Mouse (Mus musculus): ENCODE measurements around the gene 2310039H08Rik. TPM values are rescaled to one million over a fixed set of nuclear protein-coding genes. Genes with fewer than 3 reads are reported as not detected.
"Not testable (repeated sequence)": the region's sequence is repeated elsewhere in the genome, so short reads cannot be mapped to it uniquely, and the experiment has no call there.

2310039H08Rik gene
- polyA plus RNA-seq, 1 experiment from 2014 or later: 44.8 TPM

- no peaks in the 10 kb centered on the region for H3K27me3 ChIP-seq (replicated peaks; ENCODE audit: low read depth, poor library complexity, severe bottlenecking)
Measured at GRCm38 (mm10) chr17:46742986-46743385, 29.4 kb upstream of the 2310039H08Rik start.

GRCm38 (mm10) chr17:46745506-46745905 is 26.9 kb upstream of the 2310039H08Rik start:
- H3K4me3 ChIP-seq: no peak overlapping the region
- peaks cover 3% of the 10 kb centered on the region for H3K4me1 ChIP-seq
- H3K36me3 ChIP-seq (replicated peaks): peaks cover 81% of the 10 kb centered on the region
- H3K9me3 ChIP-seq: no peaks in the 10 kb centered on the region
- H3K27me3 ChIP-seq (replicated peaks; ENCODE audit: low read depth, poor library complexity, severe bottlenecking): no peaks in the 10 kb centered on the region
- 82% methylated on average over 2 of the region's 2 CpGs for WGBS
- no peak overlapping the region for H3K27ac ChIP-seq (replicated peaks)
- DNase-seq (ENCODE audit: low spot score): no peak

More at GRCm38 (mm10) chr17:46742986-46743385, 29.4 kb upstream of the 2310039H08Rik start:
- Histone ChIP-seq H3K27ac (replicated peaks) (no peak overlapping the region), H3K9me3 (no peaks in the 10 kb centered on the region), H3K4me1 (no peaks in the 10 kb centered on the region), H3K4me3 (no peak overlapping the region), H3K36me3 (replicated peaks) (peaks cover 83% of the 10 kb centered on the region)
- DNase-seq (ENCODE audit: low spot score): no peak
- WGBS: 91% methylated on average over 9 of the region's 9 CpGs

DNA sequence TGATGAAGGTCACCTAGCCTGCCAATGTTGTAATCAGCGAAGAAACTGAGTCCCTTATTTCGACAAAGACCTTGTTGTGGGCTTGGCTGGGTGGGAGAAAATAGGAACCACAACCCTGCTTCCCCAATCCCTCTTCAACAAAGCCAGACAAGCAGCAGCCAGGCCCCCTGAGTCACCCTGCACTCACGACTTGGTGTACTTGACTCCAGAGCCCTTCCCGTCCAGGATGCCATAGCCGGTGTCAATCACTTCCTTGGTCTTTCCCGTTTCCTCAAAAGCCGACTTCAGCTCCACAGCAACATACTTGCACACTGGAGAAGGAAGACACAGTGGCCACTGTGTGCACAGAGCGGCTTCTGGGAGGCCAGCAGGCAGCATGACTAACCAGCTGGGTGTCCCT is 25.2 kb upstream of the 2310039H08Rik start:
- DNase-seq (ENCODE audit: low spot score): no peak
- peaks cover 68% of the 10 kb centered on the region for H3K36me3 ChIP-seq (replicated peaks)
- H3K4me1 ChIP-seq: peaks cover 14% of the 10 kb centered on the region
- H3K4me3 ChIP-seq: no peak overlapping the region
- WGBS: 86% methylated on average over 8 of the region's 8 CpGs
- no peaks in the 10 kb centered on the region for H3K9me3 ChIP-seq
- no peak overlapping the region for H3K27ac ChIP-seq (replicated peaks)
- no peaks in the 10 kb centered on the region for H3K27me3 ChIP-seq (replicated peaks; ENCODE audit: low read depth, poor library complexity, severe bottlenecking)

DNA sequence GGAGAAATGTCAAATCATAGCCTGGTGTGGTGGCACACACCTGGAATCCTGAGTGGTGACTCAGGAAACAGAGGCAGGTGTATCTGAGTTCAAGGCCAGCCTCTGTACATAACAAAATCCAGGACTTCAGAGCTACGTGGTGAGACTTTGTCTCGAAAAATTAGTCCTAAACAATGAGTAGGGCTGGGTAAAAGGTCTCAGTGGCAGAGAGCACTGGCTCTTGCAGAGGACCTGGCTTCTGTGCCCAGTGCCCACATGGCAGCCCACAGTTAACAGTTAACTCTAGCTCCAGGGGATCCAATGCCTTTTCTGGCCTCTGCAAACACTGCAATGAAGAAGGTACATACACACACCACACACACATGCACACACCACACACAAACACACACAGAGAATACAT is 24.6 kb upstream of the 2310039H08Rik start:
- no peak overlapping the region for H3K4me3 ChIP-seq
- H3K9me3 ChIP-seq: no peaks in the 10 kb centered on the region
- no peaks in the 10 kb centered on the region for H3K27me3 ChIP-seq (replicated peaks; ENCODE audit: low read depth, poor library complexity, severe bottlenecking)
- peaks cover 63% of the 10 kb centered on the region for H3K36me3 ChIP-seq (replicated peaks)
- H3K27ac ChIP-seq (replicated peaks): no peak overlapping the region
- 94% methylated on average over 2 of the region's 2 CpGs for WGBS
- DNase-seq (ENCODE audit: low spot score): no peak
- peaks cover 20% of the 10 kb centered on the region for H3K4me1 ChIP-seq

DNA sequence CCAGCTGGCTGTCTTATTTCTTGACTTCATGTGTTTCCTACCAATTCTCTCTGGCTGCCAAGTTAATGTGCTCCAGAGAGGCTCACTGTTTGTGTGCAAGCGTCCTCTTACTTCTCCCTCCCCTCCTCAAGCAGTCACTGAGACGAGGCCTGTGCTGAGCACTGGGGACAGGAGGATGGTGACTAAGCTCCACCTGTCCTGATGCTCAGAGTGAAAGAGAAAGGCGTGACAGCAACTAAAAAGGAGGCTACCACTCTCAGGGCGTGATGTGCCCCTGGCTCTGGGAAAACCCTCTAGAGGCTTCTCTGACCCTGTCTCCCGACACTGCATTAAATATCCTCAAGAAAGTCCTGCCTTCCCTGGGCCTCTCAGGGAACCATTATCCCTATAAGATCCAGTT is 23.2 kb upstream of the 2310039H08Rik start:
- no peaks in the 10 kb centered on the region for H3K27me3 ChIP-seq (replicated peaks; ENCODE audit: low read depth, poor library complexity, severe bottlenecking)
- WGBS: 91% methylated on average over 5 of the region's 5 CpGs
- H3K36me3 ChIP-seq (replicated peaks): peaks cover 48% of the 10 kb centered on the region
- DNase-seq (ENCODE audit: low spot score): no peak
- no peaks in the 10 kb centered on the region for H3K9me3 ChIP-seq
- H3K27ac ChIP-seq (replicated peaks): no peak overlapping the region
- H3K4me1 ChIP-seq: peaks cover 21% of the 10 kb centered on the region
- H3K4me3 ChIP-seq: no peak overlapping the region

- H3K36me3 ChIP-seq (replicated peaks): peaks cover 36% of the 10 kb centered on the region
- H3K4me3 ChIP-seq: peak overlapping the region; percentile 86
- no peaks in the 10 kb centered on the region for H3K9me3 ChIP-seq
- DNase-seq (ENCODE audit: low spot score): no peak
- peak overlapping the region; percentile 91 for H3K27ac ChIP-seq (replicated peaks)
- WGBS: 95% methylated on average over 4 of the region's 4 CpGs
- H3K4me1 ChIP-seq: peaks cover 21% of the 10 kb centered on the region
- no peaks in the 10 kb centered on the region for H3K27me3 ChIP-seq (replicated peaks; ENCODE audit: low read depth, poor library complexity, severe bottlenecking)
Measured at GRCm38 (mm10) chr17:46750580-46750979, 21.9 kb upstream of the 2310039H08Rik start.

DNA sequence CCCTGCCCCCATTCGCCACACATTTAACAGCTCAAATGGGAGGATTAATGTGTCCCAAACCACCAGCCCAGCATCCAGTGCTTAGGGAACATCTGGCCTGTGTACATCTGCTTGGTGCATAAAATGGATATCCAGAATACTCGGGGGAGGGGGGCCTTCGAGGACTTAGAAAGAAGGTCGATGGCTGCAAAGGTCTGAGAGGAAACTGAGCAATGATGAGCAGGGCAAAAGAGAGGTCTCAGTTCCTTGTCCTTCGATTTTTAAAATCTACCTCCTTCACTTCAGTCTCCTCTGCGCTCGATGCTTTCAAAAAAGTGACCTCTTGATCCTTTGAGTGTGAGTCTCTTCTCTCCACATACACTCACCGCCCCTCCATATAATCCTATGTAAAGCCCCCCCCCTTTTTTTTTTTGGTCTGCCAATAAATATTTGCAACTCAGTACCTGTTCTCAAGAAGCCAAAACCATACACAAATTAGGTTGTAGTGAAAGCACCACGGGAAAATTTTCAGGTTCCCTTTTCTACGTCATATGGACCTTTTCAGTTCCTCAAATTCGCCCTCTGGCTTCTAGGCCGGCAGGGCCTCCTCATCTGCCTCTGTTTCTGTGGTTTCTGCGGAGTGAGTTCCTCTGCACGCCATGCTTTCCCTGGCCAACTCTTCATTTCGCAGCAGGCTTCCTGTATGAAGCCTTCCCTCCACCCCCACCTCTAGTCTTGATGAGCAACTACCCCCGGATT is 21.2 kb upstream of the 2310039H08Rik start:
- Histone ChIP-seq H3K27ac (replicated peaks) (peak overlapping the region; percentile 91), H3K4me3 (peak overlapping the region; percentile 86), H3K4me1 (peaks cover 25% of the 10 kb centered on the region), H3K36me3 (replicated peaks) (peaks cover 29% of the 10 kb centered on the region), H3K27me3 (replicated peaks; ENCODE audit: low read depth, poor library complexity, severe bottlenecking) (no peaks in the 10 kb centered on the region), H3K9me3 (no peaks in the 10 kb centered on the region)
- 30% methylated on average over 16 of the region's 16 CpGs for WGBS
- no peak for DNase-seq (ENCODE audit: low spot score)

DNA sequence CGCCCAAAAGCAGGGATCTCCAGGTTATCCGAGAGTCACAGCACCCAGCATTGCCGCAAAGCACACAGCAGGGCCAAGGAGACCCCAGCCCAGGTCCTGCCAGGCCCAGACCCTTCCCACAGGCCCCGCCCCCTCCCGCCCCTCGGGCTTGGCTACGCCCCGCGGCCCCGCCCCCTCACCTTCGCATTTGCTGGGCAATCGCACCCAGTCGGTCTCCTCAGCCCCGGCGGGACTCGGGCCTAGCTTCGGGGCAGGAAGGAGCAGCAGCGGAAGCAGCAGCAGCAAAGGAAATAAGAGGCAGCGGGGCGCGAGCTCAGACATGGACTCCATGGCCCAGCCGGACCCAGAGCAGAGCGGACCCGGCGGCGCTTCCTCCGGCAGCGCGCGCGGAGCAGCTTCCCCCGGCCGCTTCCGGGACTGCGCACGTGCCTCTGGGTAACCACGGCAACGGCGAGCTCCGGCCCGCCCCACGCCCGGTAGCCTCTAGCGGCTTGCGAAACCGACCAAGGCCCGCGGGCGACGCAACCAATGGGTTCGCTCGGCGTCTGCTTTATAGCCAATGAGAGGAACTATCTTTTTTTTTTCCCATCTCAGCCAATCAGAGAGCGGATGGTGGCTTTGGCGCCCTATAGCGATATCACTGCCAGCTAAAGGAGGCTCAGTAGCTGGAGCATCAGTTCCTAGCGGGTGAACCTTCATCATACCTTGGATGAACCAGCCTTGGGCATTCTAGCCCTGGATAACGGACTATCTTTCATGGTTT is 20.5 kb upstream of the 2310039H08Rik start, which contains the start of gene Cnpy3:
TSS of gene Cnpy3 (minus strand) at position 421 of the 763 bp plus-strand sequence.
- DNase-seq (ENCODE audit: low spot score): peak; percentile 100
- H3K4me1 ChIP-seq: peaks cover 32% of the 10 kb centered on the region
- H3K9me3 ChIP-seq: no peaks in the 10 kb centered on the region
- no peaks in the 10 kb centered on the region for H3K27me3 ChIP-seq (replicated peaks; ENCODE audit: low read depth, poor library complexity, severe bottlenecking)
- H3K27ac ChIP-seq (replicated peaks): peak within 1 kb of the TSS; percentile 91
- WGBS: under 1% methylated on average over 58 of the region's 58 CpGs
- peaks cover 22% of the 10 kb centered on the region for H3K36me3 ChIP-seq (replicated peaks)
- H3K4me3 ChIP-seq: peak within 1 kb of the TSS; percentile 86

DNA sequence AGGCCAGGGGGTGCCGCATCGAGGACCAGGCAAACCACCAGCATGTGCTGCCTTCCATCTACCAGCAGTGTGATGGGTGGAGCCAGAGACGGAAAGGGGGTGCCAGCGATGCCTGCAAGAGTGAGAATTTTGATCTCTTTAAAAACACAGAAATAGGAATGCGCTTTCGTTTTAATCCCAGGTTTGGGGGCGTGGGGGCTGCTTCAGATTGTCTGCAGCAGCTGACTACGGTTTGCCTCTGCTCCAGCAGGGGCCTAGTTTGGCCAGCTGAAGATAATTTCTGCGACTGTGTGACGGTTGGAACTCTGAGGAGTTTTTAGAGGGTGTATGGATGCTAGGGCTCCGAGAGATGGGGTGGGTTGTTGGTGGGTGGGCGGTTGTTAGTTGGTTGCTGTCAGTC is 13.7 kb upstream of the 2310039H08Rik start:
- no peak overlapping the region for H3K27ac ChIP-seq (replicated peaks)
- no peaks in the 10 kb centered on the region for H3K27me3 ChIP-seq (replicated peaks; ENCODE audit: low read depth, poor library complexity, severe bottlenecking)
- no peaks in the 10 kb centered on the region for H3K9me3 ChIP-seq
- H3K36me3 ChIP-seq (replicated peaks): no peaks in the 10 kb centered on the region
- WGBS: 86% methylated on average over 12 of the region's 12 CpGs
- peaks cover 15% of the 10 kb centered on the region for H3K4me1 ChIP-seq
- H3K4me3 ChIP-seq: no peak overlapping the region
- DNase-seq (ENCODE audit: low spot score): no peak

GRCm38 (mm10) chr17:46763544-46763943 is 8.9 kb upstream of the 2310039H08Rik start, which contains the start of gene Ptcra:
Ptcra (minus strand) TSS chr17:46763712.
- no peak within 1 kb of the TSS for H3K27ac ChIP-seq (replicated peaks)
- WGBS: 72% methylated on average over 2 of the region's 2 CpGs

DNA sequence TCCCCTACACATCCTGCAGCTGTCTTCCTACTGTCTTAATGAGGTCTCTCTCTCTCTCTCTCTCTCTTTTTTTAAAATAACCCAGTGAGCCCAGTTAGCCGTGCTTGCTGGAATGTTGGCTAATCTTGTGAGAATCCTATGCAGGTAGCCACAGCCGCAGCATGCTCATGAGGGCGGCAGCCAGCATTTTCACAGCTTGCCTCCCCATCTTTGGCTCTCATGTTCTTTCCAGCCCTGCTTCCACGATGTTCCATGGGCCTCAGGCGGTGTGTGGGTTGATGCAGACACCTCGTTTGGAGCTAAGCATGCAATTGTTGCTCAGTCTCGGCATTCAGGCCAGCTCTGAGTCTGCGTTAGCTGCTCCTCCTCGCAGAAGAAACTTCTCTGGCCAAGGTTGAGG is 7.5 kb upstream of the 2310039H08Rik start:
- not testable (repeated sequence) for H3K4me3 ChIP-seq; H3K36me3 ChIP-seq (replicated peaks); H3K9me3 ChIP-seq; H3K27me3 ChIP-seq (replicated peaks; ENCODE audit: low read depth, poor library complexity, severe bottlenecking); H3K4me1 ChIP-seq; H3K27ac ChIP-seq (replicated peaks); DNase-seq (ENCODE audit: low spot score)
- 76% methylated on average over 9 of the region's 9 CpGs for WGBS

More at GRCm38 (mm10) chr17:46763544-46763943, 8.9 kb upstream of the 2310039H08Rik start, which contains the start of gene Ptcra:
- no peak for DNase-seq (ENCODE audit: low spot score)
- Histone ChIP-seq H3K36me3 (replicated peaks) (no peaks in the 10 kb centered on the region), H3K27me3 (replicated peaks; ENCODE audit: low read depth, poor library complexity, severe bottlenecking) (no peaks in the 10 kb centered on the region), H3K4me3 (no peak within 1 kb of the TSS), H3K9me3 (no peaks in the 10 kb centered on the region), H3K4me1 (peaks cover 7% of the 10 kb centered on the region)

DNA sequence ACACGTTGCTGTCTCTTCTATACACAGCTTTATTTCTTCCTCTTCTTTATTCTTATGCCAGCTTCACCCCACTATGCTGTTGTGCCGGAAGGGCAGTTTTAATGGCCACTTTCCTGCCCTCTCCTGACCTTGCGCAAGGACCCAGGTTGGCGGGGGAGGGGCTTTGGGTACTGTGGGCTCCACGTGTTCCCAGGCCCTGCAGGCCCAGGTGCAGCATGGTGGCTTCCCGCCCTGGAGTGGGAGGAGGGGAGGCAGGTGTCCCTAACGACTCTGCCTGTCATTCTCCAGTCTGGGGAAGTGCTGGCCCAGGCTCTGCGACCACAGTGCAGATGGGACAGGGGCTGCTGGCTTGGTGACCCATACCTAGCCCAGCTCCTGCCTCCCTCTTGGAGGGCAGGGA is 4.6 kb upstream of the 2310039H08Rik start:
- no peaks in the 10 kb centered on the region for H3K36me3 ChIP-seq (replicated peaks)
- WGBS: 47% methylated on average over 8 of the region's 8 CpGs
- H3K4me3 ChIP-seq: no peak overlapping the region
- H3K9me3 ChIP-seq: no peaks in the 10 kb centered on the region
- peaks cover 19% of the 10 kb centered on the region for H3K4me1 ChIP-seq
- DNase-seq (ENCODE audit: low spot score): peak; percentile 27
- H3K27me3 ChIP-seq (replicated peaks; ENCODE audit: low read depth, poor library complexity, severe bottlenecking): no peaks in the 10 kb centered on the region
- H3K27ac ChIP-seq (replicated peaks): peak overlapping the region; percentile 45; the same call in 1 of the 2 replicates

Data from embryonic facial prominence, embryonic 10.5 days (tissue).